Mouse (Mus musculus) 3134 (cell line): ENCODE measurements at regions not wholly inside any gene's neighbourhood (a gene's known extent, or its start where the extent isn't known, plus 50 kb on each side); places are given as distances from the start of the nearest gene placed in this dataset.

Source experiments
- DNase-seq: peaks from one replicate; pipeline ENCODE4 v3.0.0-alpha.2; 2011; ENCODE audit warnings: low spot score; ENCODE audit not compliant: insufficient read length; ENCODE audit errors: extremely low read depth

DNA sequence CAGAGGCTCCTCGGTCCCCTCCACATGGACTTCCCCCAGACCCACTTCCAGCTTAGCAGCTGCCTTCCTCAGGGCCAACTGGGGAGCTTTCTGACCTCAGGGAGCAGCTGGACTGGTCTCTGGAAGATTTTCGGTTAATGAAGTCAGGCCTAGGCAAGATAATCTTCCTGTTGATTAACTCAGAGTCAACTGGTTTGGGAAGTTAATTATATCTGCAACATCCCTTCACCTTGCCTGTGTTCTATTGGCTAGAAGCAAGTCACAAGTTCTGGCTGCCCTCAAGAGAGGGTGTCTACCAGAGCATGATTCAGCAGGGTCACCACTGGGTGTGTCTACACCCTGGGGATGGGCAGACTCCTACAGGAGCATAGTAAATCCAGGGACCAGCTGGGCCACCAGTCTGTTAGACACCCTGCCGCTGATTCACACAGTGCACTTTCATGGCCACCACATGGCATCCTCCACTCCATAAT, 53.9 kb upstream of the Maml3 start:
- peak; percentile 36 for DNase-seq

DNA sequence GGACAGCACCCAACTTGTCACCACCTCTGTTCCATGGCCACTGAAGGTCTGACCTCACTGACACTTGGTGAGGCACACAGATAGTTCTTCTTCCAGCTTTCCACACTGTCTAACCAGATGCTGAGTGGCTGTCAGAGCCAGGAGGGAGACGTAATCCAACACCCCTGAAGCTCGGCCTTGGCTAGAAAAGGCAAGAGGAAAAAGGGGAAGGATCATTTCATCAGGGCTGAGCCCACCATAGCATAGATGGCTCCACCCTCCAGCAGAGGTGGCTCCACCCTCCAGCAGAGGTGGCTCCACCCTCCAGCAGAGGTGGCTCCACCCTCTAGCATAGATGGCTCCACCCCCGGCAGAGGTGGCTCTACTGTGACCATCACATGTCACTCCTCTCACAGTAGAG, 56.8 kb upstream of the Maml3 start:
- DNase-seq: no peak

DNA sequence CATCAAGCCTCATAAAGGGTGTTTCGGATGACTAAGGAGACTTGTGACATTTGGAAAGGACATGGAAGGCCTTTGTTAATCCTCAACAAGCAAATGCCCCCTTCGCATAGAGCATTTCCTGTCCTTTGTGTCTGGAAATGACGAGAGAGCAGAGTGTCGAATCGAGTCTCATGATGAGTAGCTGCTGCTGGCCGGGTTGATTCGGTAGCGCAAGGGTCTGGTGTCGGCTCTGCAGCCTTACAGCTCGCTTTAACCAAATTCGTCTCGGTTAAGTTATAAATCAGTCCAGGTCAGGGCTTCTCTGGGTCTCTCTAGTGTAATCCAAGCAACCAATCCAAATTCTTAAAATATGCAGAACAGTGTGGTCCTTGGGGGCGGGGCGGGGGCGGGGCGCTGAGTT, 59.1 kb upstream of the Maml3 start:
- no peak for DNase-seq

DNA sequence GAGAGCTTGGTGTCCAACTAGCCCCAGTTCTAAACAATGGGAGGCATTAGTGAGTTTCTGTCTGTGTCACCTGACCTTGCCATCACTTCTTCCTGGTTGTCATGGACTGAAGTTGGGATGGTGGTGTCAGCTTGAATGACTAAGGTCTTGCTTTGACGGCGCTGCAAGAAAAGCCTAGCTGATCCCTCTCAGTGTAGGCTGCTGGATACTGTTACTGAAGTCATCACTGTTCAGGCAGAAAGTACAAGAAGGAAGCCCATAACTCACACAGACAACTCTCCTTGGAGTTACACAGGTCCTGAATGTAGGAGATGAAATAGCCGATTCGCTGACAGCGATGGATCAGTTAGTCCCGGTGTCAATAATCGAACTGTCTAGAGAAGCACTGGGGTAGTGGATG, 62.5 kb upstream of the Maml3 start:
- DNase-seq: no peak

DNA sequence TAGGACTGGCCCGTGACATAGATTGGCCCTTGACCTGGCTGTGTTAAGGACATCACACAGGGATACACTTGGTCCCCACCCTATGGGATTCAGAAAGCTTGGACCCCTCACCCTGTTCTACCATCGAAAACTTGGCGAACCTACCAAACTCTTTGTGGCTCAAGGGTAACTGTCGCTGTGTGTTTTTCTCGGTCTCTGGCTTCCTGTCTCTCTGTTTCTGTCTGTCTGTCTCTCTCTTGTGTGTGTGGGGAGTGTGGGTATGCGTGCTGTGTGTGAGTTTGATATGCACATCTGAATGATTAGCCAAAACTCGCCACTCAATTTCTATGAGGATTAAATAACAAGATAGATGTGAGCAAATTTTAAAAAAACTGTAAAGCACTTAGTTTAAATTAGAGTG, 66.0 kb upstream of the Maml3 start:
- DNase-seq: no peak

DNA sequence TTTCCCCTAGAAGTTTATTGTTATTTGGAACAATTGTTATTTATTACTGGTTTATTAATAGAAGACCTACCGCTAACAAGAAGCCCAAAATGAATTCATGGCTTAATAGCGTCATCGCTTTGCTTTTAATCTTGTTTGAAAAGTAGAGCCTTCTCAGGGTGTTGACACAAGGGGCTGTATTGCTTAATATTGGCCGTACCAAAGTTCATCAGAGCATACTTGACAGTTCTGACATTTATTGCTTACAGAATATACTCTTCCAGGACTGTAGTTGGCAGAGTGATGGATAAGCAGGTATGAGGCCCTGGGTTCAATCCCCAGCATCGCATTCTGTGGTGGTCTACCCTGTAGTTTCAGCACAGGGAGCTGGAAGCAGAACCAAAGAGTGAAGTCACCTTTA, 66.4 kb upstream of the Maml3 start:
- DNase-seq: no peak

DNA sequence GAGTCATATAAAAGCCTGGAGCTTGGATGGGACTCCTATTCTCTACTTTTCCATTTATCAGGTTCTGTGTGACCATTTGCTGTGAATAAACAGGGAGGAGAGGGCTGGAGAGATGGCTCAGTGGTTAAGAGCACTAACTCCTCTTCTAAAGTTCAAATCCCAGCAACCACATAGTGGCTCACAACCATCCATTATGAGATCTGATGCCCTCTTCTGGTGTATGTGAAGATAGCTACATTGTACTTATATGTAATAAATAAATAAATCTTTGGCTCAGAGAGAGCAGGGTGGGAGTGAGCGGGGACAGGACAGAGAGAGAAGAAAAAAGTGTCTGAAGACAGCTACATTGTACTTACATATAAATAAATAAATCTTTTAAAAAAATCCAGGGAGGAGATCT, 68.6 kb upstream of the Maml3 start:
- DNase-seq: no peak

DNA sequence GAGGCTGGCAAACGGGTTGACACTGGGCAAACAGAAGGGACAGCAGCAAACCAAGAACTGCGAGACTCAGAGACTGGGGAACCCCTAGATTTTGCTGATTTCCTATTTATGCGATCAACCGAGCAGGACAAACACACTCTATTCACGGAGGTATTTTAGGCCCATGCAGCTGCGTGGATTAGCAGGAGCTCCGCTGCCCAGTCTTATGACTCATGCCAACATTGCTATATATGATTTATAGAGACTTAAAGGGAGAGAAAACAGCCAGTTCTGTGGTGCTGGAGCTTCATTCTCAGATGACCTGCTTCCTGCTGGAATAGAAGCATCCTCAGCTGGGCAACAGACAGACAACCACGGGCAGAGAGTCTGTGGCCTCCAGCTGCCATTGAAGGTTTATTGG, 71.2 kb upstream of the Maml3 start:
- no peak for DNase-seq

DNA sequence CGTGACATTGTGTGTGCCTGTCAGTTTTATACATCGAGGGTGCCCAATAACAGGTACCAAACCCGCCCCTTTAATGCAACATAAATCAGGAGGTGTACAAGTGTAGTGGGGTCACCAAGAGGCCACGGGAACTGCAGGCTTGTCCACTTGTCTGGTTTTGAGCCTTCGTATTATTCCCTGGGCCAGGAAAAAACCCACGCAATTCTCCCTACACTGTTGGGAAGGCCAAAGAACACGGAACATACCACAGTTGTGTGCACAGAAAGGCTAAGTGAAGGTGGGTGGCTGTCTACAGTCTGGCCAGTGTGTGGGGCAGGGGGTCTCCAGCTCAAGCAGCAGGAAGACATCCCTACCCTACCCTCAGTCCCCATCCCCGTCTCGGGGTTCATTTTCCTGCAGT, 74.0 kb upstream of the Maml3 start:
- DNase-seq: no peak

DNA sequence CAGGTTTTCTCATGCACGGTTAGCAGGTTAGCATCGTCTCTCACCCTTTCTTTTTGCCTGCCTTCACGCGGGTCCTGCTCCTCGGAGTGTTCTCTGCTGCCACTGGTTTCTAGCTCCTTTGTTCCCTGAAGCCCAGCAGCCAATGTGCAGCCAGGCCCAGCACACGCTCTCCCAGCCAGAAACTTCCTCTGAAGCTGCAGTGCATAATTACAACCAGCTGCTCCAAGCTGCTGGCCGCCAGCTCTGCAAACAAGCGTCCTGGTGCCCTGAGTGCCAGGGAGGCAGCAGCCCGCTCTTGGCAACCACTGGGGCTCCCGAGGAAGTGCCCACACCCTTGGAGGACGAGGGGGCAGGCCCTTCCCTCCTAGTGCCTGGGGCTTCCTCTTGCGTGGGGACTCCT, 74.8 kb upstream of the Maml3 start:
- DNase-seq: peak; percentile 90

DNA sequence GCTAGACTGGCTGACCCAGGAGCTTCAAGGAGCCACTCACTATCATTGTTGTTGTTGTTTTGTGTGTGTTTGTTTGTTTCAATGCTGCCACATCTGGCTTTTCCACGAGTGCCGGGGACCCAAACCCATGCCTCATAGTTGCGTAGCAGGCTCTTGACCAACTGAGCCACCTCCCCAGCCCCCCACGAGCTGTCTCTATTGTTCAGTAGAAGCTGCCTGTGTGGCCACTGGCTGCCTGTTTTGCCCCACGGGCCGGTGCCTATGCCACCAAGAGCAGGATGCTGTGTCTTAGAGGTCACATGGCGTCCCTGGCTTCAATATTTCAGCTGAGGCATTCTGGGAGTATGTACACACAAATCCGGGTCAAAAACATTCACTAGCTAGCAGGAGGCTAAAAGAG, 75.4 kb upstream of the Maml3 start:
- no peak for DNase-seq

DNA sequence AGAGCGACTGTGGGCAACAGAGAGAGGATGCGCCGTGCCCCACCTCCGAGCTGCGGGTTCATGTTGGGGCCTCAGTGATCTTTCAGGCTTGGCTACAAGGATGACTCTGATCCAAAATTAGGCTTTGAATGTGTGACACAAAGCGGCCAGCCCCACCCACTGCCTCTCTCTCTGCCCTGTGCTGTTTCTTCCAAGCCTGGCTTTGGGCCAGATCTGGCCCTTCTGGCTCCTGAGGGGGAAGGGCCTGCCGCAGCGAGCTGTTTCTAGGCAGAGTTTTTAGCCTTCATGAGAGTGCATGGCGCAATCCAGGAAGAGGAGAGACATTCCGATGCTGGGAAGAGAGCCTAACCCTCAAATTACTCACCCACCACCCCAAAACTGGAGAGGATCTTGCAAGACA, 75.9 kb upstream of the Maml3 start:
- DNase-seq: peak; percentile 95

DNA sequence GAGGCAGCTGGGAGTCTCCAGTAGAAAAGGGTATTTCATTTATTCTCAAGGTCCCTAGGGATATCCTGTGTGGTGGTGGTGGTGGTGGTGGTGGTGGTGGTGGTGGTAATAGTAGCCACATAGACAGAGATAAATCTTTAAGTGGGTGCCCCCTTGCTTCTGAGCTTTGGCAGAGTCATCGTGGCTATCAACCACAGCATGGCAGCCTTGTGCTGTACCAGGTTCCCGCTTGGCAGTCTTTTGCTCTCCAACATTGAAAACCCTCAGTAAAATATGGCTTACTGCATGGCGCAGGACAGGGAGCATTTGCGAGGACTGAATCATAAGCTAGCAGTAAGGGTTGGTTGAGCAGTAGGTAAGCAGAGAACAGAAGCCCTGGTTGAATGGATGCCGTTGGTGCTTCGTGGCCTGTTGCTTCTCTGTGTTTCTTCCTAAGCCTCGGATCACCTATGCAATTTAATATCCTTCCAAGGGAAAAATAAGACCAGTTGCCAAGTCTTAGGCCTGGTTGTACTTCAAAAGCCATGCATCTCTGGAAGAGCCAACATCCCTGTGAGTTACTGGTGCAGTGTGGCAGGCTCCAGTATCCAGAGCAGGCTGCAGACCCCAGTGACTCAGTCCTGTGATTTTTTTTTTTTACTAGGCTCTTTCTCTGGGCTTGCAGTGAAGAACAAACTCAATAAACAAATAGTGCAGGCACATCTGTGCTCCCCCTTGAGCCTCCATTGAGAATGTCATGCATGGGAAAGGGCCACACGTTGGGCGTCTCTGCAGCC, 76.6 kb upstream of the Maml3 start:
- peak; percentile 59 for DNase-seq

DNA sequence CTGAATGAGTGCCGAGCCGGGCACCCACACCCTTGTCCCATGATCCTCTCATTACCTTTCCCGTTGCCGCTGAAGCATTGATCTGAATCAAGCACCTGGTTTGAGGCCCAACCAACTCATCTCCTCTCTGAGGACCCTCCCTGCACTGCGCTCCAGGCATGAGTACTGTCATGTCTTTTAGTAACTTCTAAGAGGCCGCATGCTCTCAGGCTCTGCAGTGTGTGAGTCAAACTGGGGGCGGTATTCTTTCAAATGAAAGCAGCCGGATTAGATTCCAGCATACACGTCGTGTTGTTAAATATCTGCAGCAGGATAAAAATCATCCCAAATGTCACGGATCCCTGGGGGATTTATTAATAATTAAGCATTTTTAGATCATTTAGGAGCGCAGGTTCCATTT, 79.4 kb upstream of the Maml3 start:
- no peak for DNase-seq

DNA sequence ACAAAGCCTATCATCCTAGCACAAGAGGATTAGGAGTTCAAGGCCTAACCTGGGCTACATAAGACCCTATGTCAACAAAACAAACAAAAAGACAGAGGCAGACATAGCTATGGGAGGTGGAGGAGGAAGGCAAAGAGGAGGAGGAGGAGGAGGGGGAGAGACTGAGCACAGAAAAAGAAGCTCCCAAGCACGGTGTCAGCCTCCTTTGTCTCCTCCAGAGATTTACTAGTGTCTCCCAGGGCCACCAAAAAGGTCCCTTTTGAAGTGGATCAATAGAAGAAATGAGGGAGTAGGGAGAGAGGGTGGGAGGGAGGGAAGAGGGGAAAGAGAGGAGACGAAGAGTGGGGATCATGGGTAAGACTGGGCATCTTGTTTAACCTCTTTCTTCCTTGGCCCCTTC, 80.5 kb upstream of the Maml3 start:
- no peak for DNase-seq

DNA sequence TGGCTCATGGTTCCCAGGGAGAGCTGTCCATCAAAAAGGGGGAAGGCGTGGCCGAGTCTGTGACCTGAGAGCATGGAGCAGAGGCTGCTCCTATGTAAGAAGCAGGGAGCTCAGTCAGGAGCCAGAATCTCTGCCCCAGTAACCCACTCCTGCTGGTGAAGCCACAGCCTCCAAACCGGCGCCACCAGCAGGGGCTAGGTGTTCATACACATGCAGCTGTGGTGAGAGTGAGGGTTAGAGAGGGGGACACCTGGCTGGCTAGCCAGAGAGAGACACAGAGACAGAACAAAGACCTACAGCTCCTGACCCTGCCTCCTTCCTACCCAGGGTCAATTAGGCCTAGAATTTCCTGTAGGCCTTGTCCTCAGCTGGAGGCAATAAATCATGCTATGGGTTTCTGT, 80.7 kb upstream of the Foxo1 start:
- DNase-seq: no peak

DNA sequence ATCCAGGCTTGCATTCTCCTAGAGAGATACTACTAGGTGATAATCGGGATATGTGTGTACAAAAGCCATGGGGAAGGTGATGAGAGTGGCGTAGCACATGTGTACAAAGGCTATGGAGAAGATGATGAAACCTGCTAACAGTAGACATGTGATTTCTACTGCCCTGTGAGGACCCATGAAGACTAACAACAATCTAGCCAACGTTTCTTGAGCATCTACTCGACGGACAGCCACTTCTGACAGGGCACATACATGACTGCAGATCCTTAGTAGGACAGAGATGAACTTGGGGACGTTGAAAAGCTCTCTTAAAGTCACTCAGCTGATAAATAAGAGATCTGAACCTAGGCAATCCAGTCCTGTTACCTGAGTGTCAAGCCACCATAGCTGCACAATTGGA, 79.8 kb upstream of the Foxo1 start:
- DNase-seq: no peak

DNA sequence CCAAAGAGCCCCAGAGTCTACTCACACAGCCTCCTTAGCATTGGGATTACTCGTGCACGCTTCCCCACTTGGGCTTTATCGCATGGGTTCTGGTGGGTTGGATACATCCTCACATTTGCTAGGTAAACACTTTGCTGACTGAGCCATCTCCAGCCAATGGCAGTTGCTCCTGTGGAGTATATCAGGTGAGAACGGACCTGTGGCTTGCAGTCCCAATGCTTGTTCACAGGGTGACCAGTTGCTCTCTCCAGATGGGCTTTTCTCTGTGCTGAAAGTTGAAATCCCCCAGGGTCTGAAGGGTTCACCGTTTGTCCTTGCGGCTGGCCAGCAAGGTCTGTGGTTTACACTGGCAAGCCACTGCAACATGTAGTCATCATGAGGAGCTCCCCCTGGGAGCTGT, 79.1 kb upstream of the Foxo1 start:
- DNase-seq: peak; percentile 36

DNA sequence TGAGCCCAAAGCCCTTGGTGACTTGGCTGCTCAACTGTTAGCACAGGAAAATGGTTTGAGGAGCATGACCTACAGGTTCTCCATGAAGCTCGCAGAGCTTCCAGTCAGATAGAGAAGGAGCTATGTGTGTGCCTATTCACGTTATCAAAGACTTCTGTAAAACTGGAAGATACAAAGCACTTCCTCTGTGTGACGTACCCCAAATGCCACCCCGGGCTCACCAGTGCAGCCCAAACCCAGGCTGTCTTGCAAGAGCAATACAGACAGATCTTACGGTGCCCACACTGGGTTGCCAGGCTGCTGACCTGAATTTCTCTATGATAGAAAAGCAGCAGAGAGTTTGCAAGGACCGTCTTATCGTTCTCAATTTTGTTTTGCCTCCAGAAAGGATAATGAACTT, 78.1 kb upstream of the Foxo1 start:
- no peak for DNase-seq

DNA sequence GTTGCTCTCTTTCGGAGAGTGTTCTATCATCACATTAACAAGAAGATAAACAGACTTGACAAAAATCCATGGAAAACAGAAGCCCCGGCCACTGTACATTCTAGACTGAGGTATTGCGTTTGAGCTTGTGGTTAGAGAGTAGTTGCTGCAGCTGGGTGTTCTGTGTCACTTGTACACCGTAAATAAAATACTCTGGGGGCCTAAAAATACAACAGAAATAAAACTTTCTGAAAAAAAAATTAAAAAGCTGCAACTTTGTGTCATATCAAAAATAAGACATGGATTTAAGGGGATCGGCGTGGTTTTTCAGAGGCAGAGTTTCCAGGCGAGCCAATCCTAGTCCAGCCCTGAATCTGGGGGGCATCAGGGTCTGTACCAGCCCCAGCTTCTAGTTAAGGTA, 75.1 kb upstream of the Foxo1 start:
- no peak for DNase-seq

DNA sequence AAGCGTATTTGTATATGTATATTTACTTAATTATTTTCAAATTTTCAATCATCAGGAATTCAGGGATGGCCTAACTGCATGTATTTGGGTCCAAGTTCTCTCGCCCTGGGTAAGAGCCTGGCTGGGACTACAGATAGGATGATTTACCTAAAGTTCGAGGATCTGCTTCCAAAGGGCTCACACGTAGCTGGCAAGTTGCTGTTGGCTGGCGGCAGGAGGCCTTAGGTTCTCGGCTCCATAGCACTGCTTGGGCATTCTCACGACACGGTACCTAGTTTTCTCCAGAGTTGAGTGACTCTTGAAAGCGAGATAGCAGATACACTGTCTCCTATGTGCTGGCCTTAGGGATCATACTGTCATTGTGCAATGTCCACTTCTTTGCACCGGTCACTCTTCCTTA, 73.9 kb upstream of the Foxo1 start:
- no peak for DNase-seq

DNA sequence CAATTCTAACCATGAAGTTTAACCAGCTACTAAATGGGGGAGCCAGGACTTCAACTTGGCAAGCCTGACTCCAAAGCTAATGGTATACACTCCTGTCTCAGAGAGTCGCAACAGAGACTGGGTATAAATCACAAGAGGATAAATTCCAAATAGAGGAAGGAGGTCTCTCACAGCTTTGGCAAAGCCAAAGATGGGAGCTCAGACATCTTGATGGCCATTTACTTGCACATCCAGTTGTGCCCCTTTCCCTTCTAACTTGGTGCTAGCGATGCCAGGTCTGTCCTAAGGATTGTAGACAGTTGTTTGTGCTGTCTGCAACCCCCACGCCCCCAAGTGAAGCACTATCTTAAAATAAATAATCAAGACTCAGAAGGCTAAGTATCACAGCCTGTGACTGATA, 72.7 kb upstream of the Foxo1 start:
- DNase-seq: no peak
